Mouse (Mus musculus) ES-Bruce4 (cell line): Measurements from ENCODE around the gene Fam129b.

Experiments
- CTCF ChIP-seq: IDR thresholded peaks from one replicate; pipeline ENCODE4 v1.8.1; 2011; ENCODE audit warnings: low read depth, low read length
- POLR2A ChIP-seq: IDR thresholded peaks from one replicate; pipeline ENCODE4 v1.8.1; 2011; ENCODE audit warnings: low read length; ENCODE audit not compliant: insufficient read depth

- TF ChIP-seq CTCF (no peak), POLR2A (no peak)
These were observed 20.7 kb downstream of the Fam129b start for GRCm38 (mm10) chr2:32896507-32897147.
